Mouse (Mus musculus) WW6 (cell line): Measurements from ENCODE around the gene Alg5.
"Not testable (repeated sequence)": the region's sequence is repeated elsewhere in the genome, so short reads cannot be mapped to it uniquely, and the experiment has no call there.

Experiments used
- DNase-seq: peaks from one replicate; pipeline ENCODE4 v3.0.0-alpha.2; 2013; ENCODE audit warnings: low read depth, low spot score

Gene Alg5

GRCm38 (mm10) chr3:54736101-54736927, 975 bp downstream of the Alg5 start:
- DNase-seq: no peak

- no peak for DNase-seq
Measured at GRCm38 (mm10) chr3:54737317-54737716, 2.0 kb downstream of the Alg5 start.

GRCm38 (mm10) chr3:54741965-54742364, 6.6 kb downstream of the Alg5 start:
- DNase-seq: no peak

- no peak for DNase-seq
Measured at GRCm38 (mm10) chr3:54745799-54746198, 10.5 kb downstream of the Alg5 start.

- DNase-seq: no peak
Measured at GRCm38 (mm10) chr3:54753411-54753810, 18.1 kb downstream of the Alg5 start.

GRCm38 (mm10) chr3:54755145-54756041, 20.1 kb downstream of the Alg5 start, which contains the start of gene Smad9:
Gene Smad9, plus strand, starts transcription at chr3:54755582.
- DNase-seq: no peak

- DNase-seq: no peak
Measured at GRCm38 (mm10) chr3:54756058-54756457, 20.7 kb downstream of the Alg5 start.

GRCm38 (mm10) chr3:54757446-54757845, 22.1 kb downstream of the Alg5 start:
- DNase-seq: no peak

- no peak for DNase-seq
Measured at GRCm38 (mm10) chr3:54759211-54759610, 23.9 kb downstream of the Alg5 start.

- DNase-seq: no peak
Measured at GRCm38 (mm10) chr3:54760321-54761115, 25.2 kb downstream of the Alg5 start.

- DNase-seq: no peak
Measured at GRCm38 (mm10) chr3:54761258-54761657, 25.9 kb downstream of the Alg5 start.

- DNase-seq: no peak
Measured at GRCm38 (mm10) chr3:54764418-54764817, 29.1 kb downstream of the Alg5 start.

GRCm38 (mm10) chr3:54765521-54765920, 30.2 kb downstream of the Alg5 start:
- DNase-seq: not testable (repeated sequence)

- DNase-seq: no peak
Measured at GRCm38 (mm10) chr3:54766034-54766433, 30.7 kb downstream of the Alg5 start.

- DNase-seq: no peak
Measured at GRCm38 (mm10) chr3:54766811-54767210, 31.5 kb downstream of the Alg5 start.

- DNase-seq: no peak
Measured at GRCm38 (mm10) chr3:54768592-54768991, 33.3 kb downstream of the Alg5 start.

- DNase-seq: no peak
Measured at GRCm38 (mm10) chr3:54769349-54770275, 34.3 kb downstream of the Alg5 start.

- no peak for DNase-seq
Measured at GRCm38 (mm10) chr3:54773613-54774012, 38.3 kb downstream of the Alg5 start.

- no peak for DNase-seq
Measured at GRCm38 (mm10) chr3:54775989-54776631, 40.8 kb downstream of the Alg5 start.

GRCm38 (mm10) chr3:54790601-54791000, 55.3 kb downstream of the Alg5 start:
- DNase-seq: no peak
